Mouse (Mus musculus): Measurements from ENCODE around the gene Mapk1ip1. TPM values are rescaled to one million over a fixed set of nuclear protein-coding genes. Genes with fewer than 3 reads are reported as not detected.

The Mapk1ip1 gene
- total and polyA plus RNA-seq, 2 experiments from 2014 or later = 16.9 to 24.7 TPM

GRCm38 (mm10) chr7:138807146-138807545, 38.9 kb downstream of the Mapk1ip1 start:
- DNase-seq (ENCODE audit: low spot score) = no peak
- H3K27ac ChIP-seq (ENCODE audit: low read depth) = no peak overlapping the region
- no peaks in the 10 kb centered on the region for H3K36me3 ChIP-seq (replicated peaks; ENCODE audit: control insufficient read depth, insufficient read depth, low read length)
- H3K4me2 ChIP-seq (ENCODE audit: low read depth, low read length) = no peak overlapping the region
- no peak overlapping the region for H3K9ac ChIP-seq (replicated peaks; ENCODE audit: low read depth, low read length)
- H3K27me3 ChIP-seq (ENCODE audit: control insufficient read depth, insufficient read depth, low read length) = no peaks in the 10 kb centered on the region
- peaks cover 19% of the 10 kb centered on the region for H3K9me3 ChIP-seq (replicated peaks; ENCODE audit: control insufficient read depth, low read length)
- H3K4me3 ChIP-seq (ENCODE audit: low read depth, low read length) = no peak overlapping the region
- H3K4me1 ChIP-seq (ENCODE audit: control insufficient read depth, insufficient read depth) = no peaks in the 10 kb centered on the region
- 82% methylated on average over 3 of the region's 3 CpGs for WGBS
- ATAC-seq (ENCODE audit: insufficient read depth, low read depth) = no peak
- TF ChIP-seq CTCF (IDR thresholded peaks at IDR 0.05; ENCODE audit: low read depth) = no peak
- no peak for TF ChIP-seq EP300 (IDR thresholded peaks at IDR 0.05; ENCODE audit: low read depth)

- Histone ChIP-seq H3K4me2 (ENCODE audit: low read depth, low read length) (no peak overlapping the region), H3K9ac (replicated peaks; ENCODE audit: low read depth, low read length) (no peak overlapping the region), H3K4me1 (ENCODE audit: control insufficient read depth, insufficient read depth) (no peaks in the 10 kb centered on the region), H3K4me3 (ENCODE audit: low read depth, low read length) (no peak overlapping the region), H3K9me3 (replicated peaks; ENCODE audit: control insufficient read depth, low read length) (peaks cover 19% of the 10 kb centered on the region), H3K27ac (ENCODE audit: low read depth) (no peak overlapping the region), H3K36me3 (replicated peaks; ENCODE audit: control insufficient read depth, insufficient read depth, low read length) (no peaks in the 10 kb centered on the region), H3K27me3 (ENCODE audit: control insufficient read depth, insufficient read depth, low read length) (no peaks in the 10 kb centered on the region)
- ATAC-seq (ENCODE audit: insufficient read depth, low read depth) (no peak), DNase-seq (ENCODE audit: low spot score) (no peak)
- 12% methylated on average over 4 of the region's 4 CpGs for WGBS
- TF ChIP-seq EP300 (IDR thresholded peaks at IDR 0.05; ENCODE audit: low read depth) (no peak), CTCF (IDR thresholded peaks at IDR 0.05; ENCODE audit: low read depth) (no peak)
Observed at GRCm38 (mm10) chr7:138803386-138803785, 42.7 kb downstream of the Mapk1ip1 start.

GRCm38 (mm10) chr7:138788109-138788508, 58.0 kb downstream of the Mapk1ip1 start:
- H3K27me3 ChIP-seq (ENCODE audit: control insufficient read depth, insufficient read depth, low read length) = no peaks in the 10 kb centered on the region
- WGBS = 77% methylated on average over 5 of the region's 5 CpGs
- H3K4me1 ChIP-seq (ENCODE audit: control insufficient read depth, insufficient read depth) = no peaks in the 10 kb centered on the region
- no peaks in the 10 kb centered on the region for H3K36me3 ChIP-seq (replicated peaks; ENCODE audit: control insufficient read depth, insufficient read depth, low read length)
- no peak overlapping the region for H3K4me3 ChIP-seq (ENCODE audit: low read depth, low read length)
- H3K4me2 ChIP-seq (ENCODE audit: low read depth, low read length) = no peak overlapping the region
- DNase-seq (ENCODE audit: low spot score) (no peak), ATAC-seq (ENCODE audit: insufficient read depth, low read depth) (no peak)
- no peak for TF ChIP-seq EP300 (IDR thresholded peaks at IDR 0.05; ENCODE audit: low read depth)
- TF ChIP-seq CTCF (IDR thresholded peaks at IDR 0.05; ENCODE audit: low read depth) = no peak
- H3K27ac ChIP-seq (ENCODE audit: low read depth) = no peak overlapping the region
- H3K9ac ChIP-seq (replicated peaks; ENCODE audit: low read depth, low read length) = no peak overlapping the region
- no peaks in the 10 kb centered on the region for H3K9me3 ChIP-seq (replicated peaks; ENCODE audit: control insufficient read depth, low read length)

Other genes with a start within 250 kb of the Mapk1ip1 start
- gene Ppp2r2d, start 194 bp downstream of the Mapk1ip1 start, total RNA-seq (2014; rRNA removed; ENCODE audit: low replicate concordance) = 26.0 and 31.7 TPM in 2 replicates
- 26.0 and 27.8 TPM in 2 replicates for gene Ppp2r2d, start 194 bp downstream of the Mapk1ip1 start, polyA plus RNA-seq (2015; fragmentation: Nextera tagmentation; extraction: Ambion mirVana)
- gene Bnip3, start 63.2 kb upstream of the Mapk1ip1 start, total RNA-seq (2014; rRNA removed; ENCODE audit: low replicate concordance) = 301 and 305 TPM in 2 replicates
- 131 and 144 TPM in 2 replicates for gene Bnip3, start 63.2 kb upstream of the Mapk1ip1 start, polyA plus RNA-seq (2015; fragmentation: Nextera tagmentation; extraction: Ambion mirVana)
- not detected in 2 replicates for gene Jakmip3, start 94.5 kb upstream of the Mapk1ip1 start, total RNA-seq (2014; rRNA removed; ENCODE audit: low replicate concordance)
- gene Jakmip3, start 94.5 kb upstream of the Mapk1ip1 start, polyA plus RNA-seq (2015; fragmentation: Nextera tagmentation; extraction: Ambion mirVana) = not detected in 2 replicates
- 0.11 and 4.1 TPM in 2 replicates for gene Dpysl4, start 239.7 kb upstream of the Mapk1ip1 start, total RNA-seq (2014; rRNA removed; ENCODE audit: low replicate concordance)
- 0.75 and 1.3 TPM in 2 replicates for gene Dpysl4, start 239.7 kb upstream of the Mapk1ip1 start, polyA plus RNA-seq (2015; fragmentation: Nextera tagmentation; extraction: Ambion mirVana)

All from heart, postnatal 0 days (tissue).